Mouse (Mus musculus) ES-E14 (cell line): ENCODE results near the gene Carnmt1. TPM values are rescaled to one million over a fixed set of nuclear protein-coding genes. Genes with fewer than 3 reads are reported as not detected.

Source experiments
- DNase-seq: peaks from one replicate; pipeline ENCODE4 v3.0.0-alpha.2; 2013; ENCODE audit warnings: low read depth, low spot score
- H3K27ac ChIP-seq: 2 replicates; pipeline ENCODE4 v1.5.1; 2012; ENCODE audit warnings: low read depth, mild to moderate bottlenecking, low read length, moderate library complexity, mixed read lengths; ENCODE audit not compliant: poor library complexity, insufficient read depth, severe bottlenecking
- H3K36me3 ChIP-seq: 2 replicates; pipeline ENCODE4 v1.6.1; 2012; ENCODE audit warnings: mild to moderate bottlenecking, low read length, moderate library complexity, mixed read lengths; ENCODE audit not compliant: control insufficient read depth, poor library complexity, insufficient read depth, severe bottlenecking
- H3K4me1 ChIP-seq, 2 experiments: fragments of 150-350 bp in 1 of 2; sonication (generic) in 1 of 2; 2 replicates each; pipeline ENCODE4 v1.6.1; 2012; ENCODE audit warnings: low read length in 2 of 2, mild to moderate bottlenecking in 1 of 2, mixed read lengths in 1 of 2; ENCODE audit not compliant: control insufficient read depth in 2 of 2, insufficient read depth in 2 of 2, poor library complexity in 1 of 2
- H3K4me3 ChIP-seq, 2 experiments: fragments of 150-350 bp in 1 of 2; sonication (generic) in 1 of 2; 2 replicates each; pipeline ENCODE4 v1.5.1; 2012; ENCODE audit warnings: low read length in 2 of 2, low read depth in 1 of 2, mild to moderate bottlenecking in 1 of 2, mixed read lengths in 1 of 2; ENCODE audit not compliant: insufficient read depth in 1 of 2, poor library complexity in 1 of 2, severe bottlenecking in 1 of 2
- H3K9ac ChIP-seq: 2 replicates; pipeline ENCODE4 v1.6.1; 2012; ENCODE audit warnings: low read depth, mild to moderate bottlenecking, low read length, mixed read lengths; ENCODE audit not compliant: poor library complexity, insufficient read depth, severe bottlenecking
- H3K9me3 ChIP-seq: fragments of 150-350 bp; sonication (generic); 2 replicates; pipeline ENCODE4 v1.6.1; 2012; ENCODE audit warnings: low read depth, mild to moderate bottlenecking, low read length; ENCODE audit not compliant: control insufficient read depth, insufficient read depth
- CHD2 ChIP-seq: IDR thresholded peaks from 2 replicates; pipeline ENCODE4 v1.6.1; 2014; ENCODE audit warnings: mild to moderate bottlenecking, low read depth, low read length, inconsistent platforms
- HCFC1 ChIP-seq: IDR thresholded peaks from 2 replicates; pipeline ENCODE4 v1.6.1; 2012; ENCODE audit warnings: low read length, inconsistent platforms, borderline replicate concordance; ENCODE audit not compliant: insufficient read depth
- MAFK ChIP-seq: IDR thresholded peaks from 2 replicates; pipeline ENCODE4 v1.6.1; 2014; ENCODE audit warnings: mild to moderate bottlenecking, low read depth, low read length, inconsistent platforms; ENCODE audit not compliant: insufficient read depth
- ZC3H11A ChIP-seq: IDR thresholded peaks from 2 replicates; pipeline ENCODE4 v1.6.1; 2012; ENCODE audit warnings: low read depth, mild to moderate bottlenecking, inconsistent platforms, low read length, borderline replicate concordance
- ZNF384 ChIP-seq: IDR thresholded peaks from 2 replicates; pipeline ENCODE4 v1.6.1; 2012; ENCODE audit warnings: low read depth, low read length, inconsistent platforms
- in situ Hi-C, 2 experiments: fragments of 600-800 bp; cut with MboI; formaldehyde crosslinking; loops; one replicate each; pipeline ENCODE4 v1.15.1; 2025; ENCODE audit warnings: low sequenced_read_pairs in 2 of 2, inconsistent platforms in 1 of 2; ENCODE audit not compliant: unreplicated experiment in 2 of 2
- total RNA-seq: library from RNA; depleted of rRNA; stranded (reverse); fragments of 300-350 nt; gene quantifications from 2 replicates; pipeline ENCODE4 v1.2.3, GENCODE M21; 2012

Carnmt1 gene
- total RNA-seq, 1 experiment: 23.6 TPM

- Histone ChIP-seq H3K4me1 (peaks cover 0 to 3% of the 10 kb centered on the region in 2 experiments; a peak in 1 of 4 replicates), H3K9me3 (no peaks in the 10 kb centered on the region), H3K4me3 (no peak overlapping the region), H3K36me3 (no peaks in the 10 kb centered on the region), H3K27ac (no peak overlapping the region), H3K9ac (no peak overlapping the region)
- DNase-seq: no peak
- in situ Hi-C loops: no loop called here
- TF ChIP-seq MAFK: no peak
- TF ChIP-seq HCFC1: no peak
- TF ChIP-seq ZC3H11A: no peak
- TF ChIP-seq CHD2: no peak
- TF ChIP-seq ZNF384: no peak
Observed at GRCm38 (mm10) chr19:18646397-18646796, 24.2 kb upstream of the Carnmt1 start.

- peaks cover 0 to 3% of the 10 kb centered on the region in 2 experiments; a peak in 1 of 4 replicates for H3K4me1 ChIP-seq
- no peak overlapping the region for H3K27ac ChIP-seq
- no peaks in the 10 kb centered on the region for H3K9me3 ChIP-seq
- no peak for TF ChIP-seq ZNF384
- TF ChIP-seq CHD2: no peak
- no peak for TF ChIP-seq MAFK
- TF ChIP-seq HCFC1: no peak
- no peak for TF ChIP-seq ZC3H11A
- no peak overlapping the region for H3K9ac ChIP-seq
- no peak for DNase-seq
- H3K4me3 ChIP-seq: no peak overlapping the region
- H3K36me3 ChIP-seq: no peaks in the 10 kb centered on the region
- in situ Hi-C loops: no loop called here
Observed at GRCm38 (mm10) chr19:18646853-18647420, 23.6 kb upstream of the Carnmt1 start.

- in situ Hi-C loops: no loop called here
- DNase-seq: no peak
- H3K4me1 ChIP-seq: peaks cover 0 to 3% of the 10 kb centered on the region in 2 experiments; a peak in 1 of 4 replicates
- no peaks in the 10 kb centered on the region for H3K9me3 ChIP-seq
- no peak overlapping the region for H3K4me3 ChIP-seq
- TF ChIP-seq MAFK (no peak), HCFC1 (no peak), ZNF384 (no peak), CHD2 (no peak), ZC3H11A (no peak)
- H3K27ac ChIP-seq: no peak overlapping the region
- no peak overlapping the region for H3K9ac ChIP-seq
- H3K36me3 ChIP-seq: no peaks in the 10 kb centered on the region
Observed at GRCm38 (mm10) chr19:18647775-18648557, 22.6 kb upstream of the Carnmt1 start.

GRCm38 (mm10) chr19:18648558-18648945 is 22.0 kb upstream of the Carnmt1 start:
- no peak overlapping the region for H3K27ac ChIP-seq

More at GRCm38 (mm10) chr19:18648558-18648945, 22.0 kb upstream of the Carnmt1 start:
- in situ Hi-C loops: no loop called here
- Histone ChIP-seq H3K4me3 (no peak overlapping the region), H3K4me1 (peaks cover 0 to 3% of the 10 kb centered on the region in 2 experiments; a peak in 1 of 4 replicates), H3K36me3 (no peaks in the 10 kb centered on the region), H3K9ac (no peak overlapping the region), H3K9me3 (no peaks in the 10 kb centered on the region)
- no peak for DNase-seq
- no peak for TF ChIP-seq CHD2
- no peak for TF ChIP-seq ZC3H11A
- TF ChIP-seq MAFK: no peak
- TF ChIP-seq HCFC1: no peak
- no peak for TF ChIP-seq ZNF384
